Mouse (Mus musculus): Measurements from ENCODE around the gene Vmn1r239-ps.

- TF ChIP-seq CTCF (IDR thresholded peaks at IDR 0.05; ENCODE audit: extremely low read depth, insufficient read length, insufficient replicate concordance, low read depth, low read length) (no peak), POLR2A (IDR thresholded peaks at IDR 0.05; ENCODE audit: low read depth, low read length) (no peak)
Measured at GRCm38 (mm10) chrX:147435400-147435799, 18.1 kb downstream of the Vmn1r239-ps start.
